Mouse (Mus musculus) cortical plate, adult 2 months (tissue): ENCODE results near the gene Cdh24.
A peak's percentile ranks its signal among the peaks of the same experiment; 100 is the strongest.

Experiments
- CTCF ChIP-seq: fragments of 200-500 bp; IDR thresholded peaks from 2 replicates; pipeline ENCODE4 v1.5.1; 2011; ENCODE audit warnings: mild to moderate bottlenecking, control low read depth, low read length; ENCODE audit not compliant: insufficient read depth; ENCODE audit errors: extremely low read depth
- POLR2A ChIP-seq: fragments of 200-500 bp; IDR thresholded peaks from 2 replicates; pipeline ENCODE4 v1.6.1; 2011; ENCODE audit warnings: mild to moderate bottlenecking, low read length, control low read depth; ENCODE audit not compliant: insufficient read depth; ENCODE audit errors: extremely low read depth

- TF ChIP-seq CTCF (no peak), POLR2A (0 out of 2 replicates have a peak, but pooled peaks have one; percentile 5)
Measured at GRCm38 (mm10) chr14:54642224-54642944, 1.2 kb upstream of the Cdh24 start.
